Mouse (Mus musculus) layer of hippocampus, postnatal 25 days (tissue): ENCODE measurements around the gene Hmx1. TPM values are rescaled to one million over a fixed set of nuclear protein-coding genes. Genes with fewer than 3 reads are reported as not detected.

Experiments
- total RNA-seq, 2 experiments: library from RNA; stranded (reverse); gene quantifications; 2 replicates each; pipeline ENCODE4 v1.2.3; 2021

Gene Hmx1
- total RNA-seq, 2 experiments from 2014 or later = not detected

Other genes with a start within 250 kb of the Hmx1 start
- 10 to 100 TPM; 24.5 to 27.4 TPM for gene Adra2c, start 110.8 kb upstream of the Hmx1 start, total RNA-seq
- under 1 TPM; 0.26 to 0.34 TPM for gene Cpz, start 136.6 kb downstream of the Hmx1 start, total RNA-seq
- gene Trmt44, start 186.0 kb downstream of the Hmx1 start, total RNA-seq = 1 to 10 TPM; 6.1 to 7.1 TPM
- 10 to 100 TPM; 25.2 to 32.2 TPM for gene Acox3, start 193.9 kb downstream of the Hmx1 start, total RNA-seq